Mouse (Mus musculus) hindbrain, embryonic 15.5 days (tissue): Measurements from ENCODE around the gene Hist2h2aa1. TPM values are rescaled to one million over a fixed set of nuclear protein-coding genes. Genes with fewer than 3 reads are reported as not detected.
"Not testable (repeated sequence)": the region's sequence is repeated elsewhere in the genome, so short reads cannot be mapped to it uniquely, and the experiment has no call there.

ENCODE experiments used
- ATAC-seq: fragments of 200-750 bp; cut with Nextera tagmentation; 2 replicates; pipeline ENCODE4 v1.8.0; 2017; ENCODE audit warnings: low read depth, moderate number of reproducible peaks, moderate TSS enrichment; ENCODE audit not compliant: low FRiP score
- H3K27ac ChIP-seq: fragments of 300-500 bp; sonication (generic); replicated peaks from 2 replicates; pipeline ENCODE4 v1.5.1; 2015; ENCODE audit warnings: mild to moderate bottlenecking, inconsistent platforms
- H3K27me3 ChIP-seq: fragments of 300-500 bp; sonication (generic); 2 replicates; pipeline ENCODE4 v1.6.1; 2015; ENCODE audit warnings: control low read depth, inconsistent platforms
- H3K36me3 ChIP-seq: fragments of 300-500 bp; sonication (generic); 2 replicates; pipeline ENCODE4 v1.6.1; 2015; ENCODE audit warnings: control low read depth, inconsistent platforms
- H3K4me1 ChIP-seq: fragments of 300-500 bp; sonication (generic); replicated peaks from 2 replicates; pipeline ENCODE4 v1.6.1; 2015; ENCODE audit warnings: control low read depth, inconsistent platforms
- H3K4me2 ChIP-seq: fragments of 300-500 bp; sonication (generic); 2 replicates; pipeline ENCODE4 v1.6.1; 2015; ENCODE audit warnings: moderate library complexity, mild to moderate bottlenecking, inconsistent platforms
- H3K4me3 ChIP-seq: fragments of 300-500 bp; sonication (generic); 2 replicates; pipeline ENCODE4 v1.5.1; 2015; ENCODE audit warnings: mild to moderate bottlenecking, inconsistent platforms
- H3K9ac ChIP-seq: fragments of 300-500 bp; sonication (generic); 2 replicates; pipeline ENCODE4 v1.6.1; 2015; ENCODE audit warnings: inconsistent platforms
- H3K9me3 ChIP-seq: fragments of 300-500 bp; sonication (generic); 2 replicates; pipeline ENCODE4 v1.6.1; 2016; ENCODE audit warnings: control low read depth, inconsistent platforms
- WGBS: fragments of 180-500 bp; shearing (Covaris S2); methylation state at CpG from one replicate; pipeline ENCODE4 v1.1.7; 2015; 5-methylcytosine and 5-hydroxymethylcytosine counted together
- polyA plus RNA-seq: library from polyadenylated mRNA; unstranded; fragments of >200 nt; fragmentation: Nextera tagmentation; extraction: Ambion mirVana; gene quantifications from 2 replicates; pipeline ENCODE4 v1.2.1, GENCODE M21; 2015

Gene Hist2h2aa1
- polyA plus RNA-seq, 1 experiment from 2014 or later, result 17.3 TPM

DNA sequence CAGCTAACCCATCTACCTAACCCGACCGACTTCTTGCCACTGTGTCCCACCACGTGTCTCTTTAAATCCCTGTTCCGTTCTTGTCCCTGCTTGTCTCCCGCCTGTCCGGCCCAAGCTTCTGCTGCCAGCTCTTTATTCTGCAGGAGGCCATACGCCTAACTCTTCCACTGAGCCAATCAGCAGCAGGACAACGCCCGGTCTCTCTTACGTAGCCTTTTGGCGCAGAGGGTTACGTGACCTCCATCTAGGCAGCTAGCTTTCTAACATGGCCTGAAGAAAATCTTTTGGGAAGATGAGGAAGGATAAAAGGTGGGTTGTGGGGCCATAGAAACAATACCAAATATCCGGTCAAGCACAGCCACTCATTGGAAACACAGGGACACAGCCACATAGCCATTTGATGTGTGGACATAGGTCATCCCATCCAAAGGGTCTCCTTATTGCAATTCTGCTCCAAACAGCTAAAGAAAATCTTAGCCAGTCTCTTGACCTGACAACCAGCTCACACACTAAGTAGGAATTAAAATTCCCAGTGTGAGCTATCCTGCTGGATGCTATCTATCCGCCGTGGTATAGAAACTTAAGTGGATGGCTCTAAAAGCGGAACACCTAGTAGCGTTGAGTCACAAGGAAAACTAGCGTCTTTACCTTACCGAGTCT is 17.0 kb downstream of the Hist2h2aa1 start:
- Histone ChIP-seq H3K9ac (peak overlapping the region; percentile 66), H3K27ac (peak overlapping the region; percentile 98), H3K4me2 (peak overlapping the region; percentile 72), H3K36me3 (no peaks in the 10 kb centered on the region), H3K27me3 (no peaks in the 10 kb centered on the region), H3K4me1 (peaks cover 25% of the 10 kb centered on the region), H3K9me3 (no peaks in the 10 kb centered on the region), H3K4me3 (peak overlapping the region; percentile 62)
- peak; percentile 85 for ATAC-seq
- under 1% methylated on average over 19 of the region's 19 CpGs for WGBS

DNA sequence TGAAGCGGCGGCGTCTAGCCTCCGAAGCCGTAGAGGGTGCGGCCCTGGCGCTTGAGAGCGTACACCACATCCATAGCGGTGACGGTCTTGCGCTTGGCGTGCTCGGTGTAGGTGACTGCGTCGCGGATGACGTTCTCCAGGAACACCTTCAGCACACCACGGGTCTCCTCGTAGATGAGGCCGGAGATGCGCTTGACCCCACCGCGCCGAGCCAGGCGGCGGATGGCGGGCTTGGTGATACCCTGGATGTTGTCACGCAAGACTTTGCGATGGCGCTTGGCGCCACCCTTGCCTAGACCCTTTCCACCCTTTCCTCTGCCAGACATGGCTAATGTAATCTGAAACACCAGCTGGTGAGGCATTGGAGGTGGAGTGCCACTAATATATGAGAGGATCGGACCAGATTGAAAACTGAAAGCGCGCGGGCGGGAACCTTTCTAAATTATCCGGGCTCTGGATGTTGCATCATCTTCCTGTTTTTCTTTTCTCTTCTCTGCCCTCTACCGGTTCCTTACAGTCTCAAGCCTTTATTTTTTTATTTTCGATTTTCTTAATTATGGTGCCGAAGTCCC is 17.8 kb downstream of the Hist2h2aa1 start, which contains the start of gene Hist2h4:
Hist2h4 (minus strand) TSS at position 333 of the 572 bp plus-strand sequence.
- H3K9me3 ChIP-seq, result no peaks in the 10 kb centered on the region
- H3K4me1 ChIP-seq, result peaks cover 32% of the 10 kb centered on the region
- H3K27me3 ChIP-seq, result no peaks in the 10 kb centered on the region
- H3K36me3 ChIP-seq, result no peaks in the 10 kb centered on the region
- WGBS, result under 1% methylated on average over 40 of the region's 40 CpGs
- H3K27ac ChIP-seq, result peak within 1 kb of the TSS; percentile 98
- H3K9ac ChIP-seq, result peak within 1 kb of the TSS; percentile 66
- H3K4me3 ChIP-seq, result peak within 1 kb of the TSS; percentile 62
- ATAC-seq, result peak; percentile 91
- H3K4me2 ChIP-seq, result peak within 1 kb of the TSS; percentile 72

DNA sequence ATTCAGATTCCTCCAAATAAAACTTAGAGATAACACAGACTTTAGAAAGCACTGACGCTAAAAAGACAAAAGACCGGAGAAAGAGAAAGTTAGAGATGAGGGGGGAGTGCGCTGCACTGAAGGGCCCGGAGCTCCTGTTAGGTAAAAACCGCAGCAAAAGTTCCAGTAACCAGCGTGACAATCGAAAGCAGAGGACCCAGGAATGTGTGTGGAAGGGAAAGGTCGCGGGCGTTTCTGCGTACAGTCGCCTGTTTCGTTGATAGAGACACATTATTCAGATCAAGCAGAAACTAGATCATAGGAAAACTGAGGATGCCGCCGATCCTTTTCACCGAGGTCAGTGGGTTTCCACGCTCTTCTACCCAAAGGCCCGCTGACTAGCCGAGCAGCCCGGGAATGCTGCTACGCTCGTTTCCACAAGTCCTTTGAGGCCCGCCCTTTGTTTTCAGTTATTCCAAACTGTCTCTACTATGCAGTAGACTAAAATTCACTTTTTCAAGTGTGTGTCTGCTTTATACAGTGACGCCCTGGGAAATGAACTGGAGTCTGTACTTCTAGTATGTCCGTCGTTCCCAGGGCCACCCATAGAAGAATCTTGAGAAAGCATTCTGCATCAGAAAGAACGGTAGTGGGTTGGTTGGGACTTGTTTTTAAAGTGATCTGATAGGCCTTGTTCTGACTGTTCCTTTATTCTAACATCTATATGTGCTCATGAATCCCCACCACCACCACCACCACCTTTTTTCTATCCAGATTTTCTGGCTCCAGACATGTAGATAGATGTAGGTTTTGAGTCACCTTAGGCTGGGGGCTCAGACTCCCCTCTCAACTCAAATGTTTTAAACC is 18.5 kb downstream of the Hist2h2aa1 start:
- ATAC-seq, result peak; percentile 11; the same call in 1 of the 2 replicates

DNA sequence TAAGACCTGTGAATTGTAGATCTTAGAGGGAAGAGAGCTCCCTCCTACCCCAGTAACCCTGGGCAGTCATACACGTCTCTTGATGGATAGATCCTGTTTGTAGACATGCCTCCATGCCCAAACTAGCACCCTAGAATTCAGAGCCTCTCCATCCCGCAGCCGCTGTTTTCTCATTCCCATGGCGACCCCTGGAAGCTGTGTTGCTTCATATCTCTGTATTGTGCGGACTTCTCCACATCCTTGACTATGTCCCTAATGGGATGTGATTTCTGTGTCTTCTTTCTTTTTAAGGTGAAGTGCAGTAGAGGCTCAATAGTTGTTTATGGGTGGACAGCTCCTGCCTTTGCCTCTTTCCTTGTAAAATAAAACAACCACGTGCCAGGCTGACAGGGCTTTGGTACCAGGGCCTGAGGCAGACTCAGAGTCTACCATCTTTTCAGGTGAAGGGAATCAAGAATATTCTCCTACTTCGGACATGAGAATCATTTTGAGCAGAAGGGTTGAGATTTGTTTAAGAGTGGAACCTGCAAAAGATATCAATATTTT is 19.2 kb downstream of the Hist2h2aa1 start:
- H3K9me3 ChIP-seq, result no peaks in the 10 kb centered on the region
- peaks cover 39% of the 10 kb centered on the region for H3K4me1 ChIP-seq
- H3K4me2 ChIP-seq, result peak overlapping the region; percentile 72
- 0 out of 2 replicates have a peak overlapping the region, but pooled peaks have one; percentile 50 for H3K9ac ChIP-seq
- H3K4me3 ChIP-seq, result peak overlapping the region; percentile 62; the same call in 1 of the 2 replicates
- no peak for ATAC-seq
- H3K36me3 ChIP-seq, result no peaks in the 10 kb centered on the region
- WGBS, result 66% methylated on average over 7 of the region's 7 CpGs
- H3K27ac ChIP-seq, result peak overlapping the region; percentile 98
- no peaks in the 10 kb centered on the region for H3K27me3 ChIP-seq

More for the DNA sequence above, 18.5 kb downstream of the Hist2h2aa1 start:
- Histone ChIP-seq H3K27me3 (no peaks in the 10 kb centered on the region), H3K4me3 (peak overlapping the region; percentile 62), H3K36me3 (no peaks in the 10 kb centered on the region), H3K27ac (peak overlapping the region; percentile 98), H3K9me3 (no peaks in the 10 kb centered on the region), H3K4me1 (peaks cover 35% of the 10 kb centered on the region), H3K9ac (peak overlapping the region; percentile 50), H3K4me2 (peak overlapping the region; percentile 72)
- WGBS, result 2% methylated on average over 27 of the region's 27 CpGs

DNA sequence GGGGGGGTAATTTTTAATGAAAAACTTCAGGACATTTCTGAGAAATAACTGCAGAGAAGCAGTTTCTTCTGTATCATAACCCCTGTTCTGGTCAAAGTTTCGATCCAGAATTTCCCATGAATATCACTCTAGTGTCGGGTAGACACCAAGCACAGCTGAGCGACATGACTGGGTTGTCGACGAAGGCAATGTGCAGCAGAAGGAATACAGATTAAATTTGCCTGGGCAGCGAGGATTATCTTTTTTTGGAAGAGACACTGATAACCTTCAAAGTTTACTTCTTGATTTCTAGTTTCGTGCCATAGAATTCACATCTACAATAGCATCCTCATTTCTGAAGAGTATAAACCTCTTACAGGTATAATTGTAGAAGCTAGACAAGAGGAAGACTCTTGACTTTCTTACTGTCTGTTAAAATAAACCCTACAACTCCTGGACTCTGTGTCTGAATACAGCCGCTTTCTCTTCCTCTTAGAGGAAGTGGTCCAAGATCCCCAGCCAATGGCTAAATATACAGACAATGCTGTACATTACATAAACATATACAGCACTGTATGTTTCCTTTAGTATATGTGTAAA is 20.9 kb downstream of the Hist2h2aa1 start:
- ATAC-seq, result no peak
- H3K9me3 ChIP-seq, result no peaks in the 10 kb centered on the region
- peaks cover 40% of the 10 kb centered on the region for H3K4me1 ChIP-seq
- no peak overlapping the region for H3K4me2 ChIP-seq
- no peaks in the 10 kb centered on the region for H3K27me3 ChIP-seq
- WGBS, result 92% methylated on average over 8 of the region's 8 CpGs
- H3K4me3 ChIP-seq, result no peak overlapping the region
- no peak overlapping the region for H3K27ac ChIP-seq
- no peaks in the 10 kb centered on the region for H3K36me3 ChIP-seq
- no peak overlapping the region for H3K9ac ChIP-seq

DNA sequence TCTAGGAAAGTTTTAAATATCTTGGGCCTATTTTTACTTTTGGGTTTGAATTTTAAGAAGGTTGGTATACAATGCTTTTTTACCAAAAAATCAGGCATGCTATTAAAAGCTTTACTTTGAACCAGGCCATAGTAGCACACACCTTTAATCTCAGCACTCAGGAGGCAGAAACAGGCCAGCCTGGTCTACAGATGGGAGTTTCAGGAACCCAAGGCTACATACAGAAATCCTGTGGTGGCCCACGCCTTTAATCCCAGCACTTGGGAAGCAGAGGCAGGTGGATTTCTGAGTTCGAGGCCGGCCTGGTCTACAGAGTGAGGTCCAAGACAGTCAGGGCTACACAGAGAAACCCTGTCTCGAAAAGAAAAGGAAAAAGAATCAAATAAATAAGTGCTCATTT is 22.2 kb downstream of the Hist2h2aa1 start:
- ATAC-seq, result no peak

DNA sequence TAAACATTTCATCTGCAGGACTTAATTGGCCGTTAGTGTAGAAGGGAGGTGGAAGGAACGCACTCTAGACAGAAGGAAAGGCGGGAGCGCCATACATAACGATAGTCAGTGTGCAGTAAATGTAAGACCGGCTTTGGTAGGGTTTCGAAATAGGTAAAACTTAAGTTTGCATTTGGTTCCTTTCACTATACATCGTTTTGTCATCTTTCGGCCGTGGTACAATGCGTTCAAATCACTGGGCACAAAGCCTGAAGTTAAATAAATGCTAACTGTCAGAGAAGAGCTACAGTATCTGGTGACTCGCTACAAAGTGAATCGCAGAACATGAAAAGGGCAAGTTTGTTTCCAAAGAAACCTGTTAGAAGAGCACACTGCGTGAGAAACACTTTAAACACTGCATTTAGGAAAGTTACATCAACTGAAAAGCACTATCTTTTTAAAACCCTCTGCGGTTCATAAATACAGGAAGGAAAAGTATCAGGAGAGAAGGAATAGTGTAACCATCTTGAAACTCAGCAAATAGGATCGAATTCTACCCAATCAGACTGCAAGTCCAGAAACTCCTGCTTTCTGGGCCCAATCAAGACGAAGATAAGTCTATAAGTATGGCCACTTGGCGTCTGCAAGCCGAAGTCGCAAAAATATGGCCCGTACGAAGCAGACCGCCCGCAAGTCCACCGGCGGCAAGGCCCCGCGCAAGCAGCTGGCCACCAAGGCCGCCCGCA is 22.9 kb downstream of the Hist2h2aa1 start, which contains the start of gene Hist2h3b:
Hist2h3b (plus strand) TSS at position 604 of the 725 bp plus-strand sequence.
- no peaks in the 10 kb centered on the region for H3K36me3 ChIP-seq
- H3K9ac ChIP-seq, result peak within 1 kb of the TSS; percentile 45
- peak; percentile 71 for ATAC-seq
- peak within 1 kb of the TSS; percentile 75 for H3K4me2 ChIP-seq
- H3K27ac ChIP-seq, result peak within 1 kb of the TSS; percentile 96
- H3K4me3 ChIP-seq, result peak within 1 kb of the TSS; percentile 45
- H3K4me1 ChIP-seq, result peaks cover 27% of the 10 kb centered on the region
- no peaks in the 10 kb centered on the region for H3K9me3 ChIP-seq
- 22% methylated on average over 30 of the region's 30 CpGs for WGBS
- no peaks in the 10 kb centered on the region for H3K27me3 ChIP-seq

More for the DNA sequence above, 22.2 kb downstream of the Hist2h2aa1 start:
- H3K4me1 ChIP-seq, result peaks cover 27% of the 10 kb centered on the region
- H3K36me3 ChIP-seq, result no peaks in the 10 kb centered on the region
- no peaks in the 10 kb centered on the region for H3K9me3 ChIP-seq
- no peaks in the 10 kb centered on the region for H3K27me3 ChIP-seq
- H3K9ac ChIP-seq, result 0 out of 2 replicates have a peak overlapping the region, but pooled peaks have one; percentile 7
- 77% methylated on average over 4 of the region's 4 CpGs for WGBS
- H3K4me2 ChIP-seq, result peak overlapping the region; percentile 75
- H3K4me3 ChIP-seq, result no peak overlapping the region
- peak overlapping the region; percentile 87; the same call in 1 of the 2 replicates for H3K27ac ChIP-seq

DNA sequence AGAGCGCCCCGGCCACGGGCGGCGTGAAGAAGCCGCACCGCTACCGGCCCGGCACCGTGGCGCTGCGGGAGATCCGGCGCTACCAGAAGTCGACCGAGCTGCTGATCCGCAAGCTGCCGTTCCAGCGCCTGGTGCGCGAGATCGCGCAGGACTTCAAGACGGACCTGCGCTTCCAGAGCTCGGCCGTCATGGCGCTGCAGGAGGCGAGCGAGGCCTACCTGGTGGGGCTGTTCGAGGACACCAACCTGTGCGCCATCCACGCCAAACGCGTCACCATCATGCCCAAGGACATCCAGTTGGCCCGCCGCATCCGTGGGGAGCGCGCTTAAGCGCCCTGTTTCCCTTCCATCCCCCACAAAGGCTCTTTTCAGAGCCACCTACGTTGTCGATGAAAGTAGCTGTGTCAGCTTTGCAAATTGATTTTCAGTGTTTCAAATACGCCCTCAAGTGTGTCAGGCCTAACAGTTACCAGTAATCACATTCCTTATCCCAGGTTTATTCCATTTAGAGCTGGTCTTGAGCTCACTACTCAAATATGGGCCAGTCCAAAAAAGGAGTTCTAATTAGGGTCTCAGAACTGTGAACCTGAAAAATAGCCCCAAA is 23.6 kb downstream of the Hist2h2aa1 start:
- ATAC-seq, H3K36me3 ChIP-seq, H3K27me3 ChIP-seq, H3K9me3 ChIP-seq: not testable (repeated sequence)
- peaks cover 23% of the 10 kb centered on the region for H3K4me1 ChIP-seq
- H3K4me3 ChIP-seq, result peak overlapping the region; percentile 45
- peak overlapping the region; percentile 75 for H3K4me2 ChIP-seq
- H3K27ac ChIP-seq, result peak overlapping the region; percentile 96
- H3K9ac ChIP-seq, result peak overlapping the region; percentile 45
- WGBS, result 0% methylated on average over 12 of the region's 44 CpGs

DNA sequence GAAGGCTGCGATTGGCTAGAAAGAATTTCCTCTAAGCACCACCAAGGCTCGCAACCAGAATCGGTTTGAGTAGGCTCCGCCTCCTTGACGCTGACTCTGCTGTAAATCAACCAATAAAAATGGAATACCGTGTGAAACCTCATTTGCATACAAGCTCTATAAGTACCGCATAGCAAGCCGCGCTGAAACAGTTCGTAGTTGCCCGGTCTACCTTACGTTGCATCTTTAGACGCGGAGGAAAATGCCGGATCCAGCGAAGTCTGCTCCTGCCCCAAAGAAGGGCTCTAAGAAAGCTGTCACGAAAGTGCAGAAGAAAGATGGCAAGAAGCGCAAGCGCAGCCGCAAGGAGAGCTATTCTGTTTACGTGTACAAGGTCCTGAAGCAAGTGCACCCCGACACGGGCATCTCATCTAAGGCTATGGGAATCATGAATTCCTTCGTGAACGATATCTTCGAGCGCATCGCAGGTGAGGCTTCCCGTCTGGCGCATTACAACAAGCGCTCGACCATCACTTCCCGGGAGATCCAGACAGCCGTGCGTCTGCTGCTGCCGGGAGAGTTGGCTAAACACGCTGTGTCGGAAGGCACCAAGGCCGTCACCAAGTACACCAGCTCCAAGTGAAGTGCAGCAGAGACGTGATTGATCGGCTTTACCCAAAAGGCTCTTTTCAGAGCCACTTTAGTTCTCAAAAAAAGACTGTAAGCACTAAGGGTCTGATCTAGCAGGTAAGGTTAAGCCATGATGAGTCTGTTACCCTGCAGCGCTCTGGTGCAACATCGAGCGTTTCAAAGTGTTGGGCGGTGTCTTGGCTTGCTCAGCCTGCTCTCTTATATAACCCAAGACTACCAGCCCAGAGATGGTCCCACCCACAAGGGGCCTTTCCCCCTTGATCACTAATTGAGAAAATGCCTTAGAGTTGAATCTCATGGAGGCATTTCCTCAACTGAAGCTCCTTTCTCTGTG is 24.5 kb downstream of the Hist2h2aa1 start, which contains the start of gene Hist2h2bb:
Hist2h2bb (plus strand) TSS at position 242 of the 964 bp plus-strand sequence.
- Histone ChIP-seq H3K9me3 (no peaks in the 10 kb centered on the region), H3K9ac (peak within 1 kb of the TSS; percentile 67), H3K36me3 (no peaks in the 10 kb centered on the region), H3K4me1 (peaks cover 18% of the 10 kb centered on the region), H3K4me3 (peak within 1 kb of the TSS; percentile 45), H3K27ac (peak within 1 kb of the TSS; percentile 96), H3K27me3 (no peaks in the 10 kb centered on the region), H3K4me2 (peak within 1 kb of the TSS; percentile 75)
- peak; percentile 97 for ATAC-seq
- under 1% methylated on average over 45 of the region's 45 CpGs for WGBS
